Comparison of ENCODE assay signal across 26 mouse cellular contexts in the genomic region with DNA sequence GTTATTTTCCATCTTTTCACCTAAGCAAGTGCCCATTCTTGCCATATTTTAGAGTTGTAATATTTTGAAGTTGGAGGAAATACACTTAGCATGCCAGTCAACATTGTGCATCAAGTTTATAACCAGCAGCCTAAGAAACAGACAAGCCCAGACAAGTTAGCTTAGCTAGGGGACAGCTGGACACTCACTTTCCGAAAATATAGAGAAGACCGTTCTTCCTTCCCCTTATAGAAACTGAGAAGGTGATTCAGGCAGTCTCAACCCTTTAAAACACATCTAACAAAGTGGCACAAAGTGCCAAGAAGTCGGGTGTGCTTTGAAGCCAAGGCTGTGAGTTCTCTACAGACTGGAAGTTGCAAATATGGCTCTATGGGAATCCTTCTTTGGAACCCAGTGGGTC. TPM values are rescaled to one million over a fixed set of nuclear protein-coding genes. Genes with fewer than 3 reads are reported as not detected.
A peak's percentile ranks its signal among the peaks of the same experiment; 100 is the strongest.
DNase-seq lines count a peak whose midpoint lies in the region; ATAC-seq and TF ChIP-seq lines count a peak whose summit lies in the region.
"Had no signal": no experiment of that assay in that cellular context is flagged by ENCODE, and none has a peak within 500 bp of the region (broad histone marks: within the 10 kb centered on the region; RNA-seq: fewer than 3 reads in every experiment).

No protein-coding gene starts in this region.

- H3K9me3 ChIP-seq in kidney, embryonic 15.5 days (replicated peaks) = no peaks in the 10 kb centered on the region
- H3K9me3 ChIP-seq in CH12.LX (replicated peaks; ENCODE audit: low read length) = no peaks in the 10 kb centered on the region
- H3K9me3 ChIP-seq: embryonic facial prominence, embryonic 10.5 days; embryonic facial prominence, embryonic 13.5 days; forebrain, embryonic 10.5 days; hindbrain, embryonic 12.5 days; hindbrain, embryonic 15.5 days had no signal

- peaks cover 33% of the 10 kb centered on the region for H3K79me2 ChIP-seq in CH12.LX (replicated peaks; ENCODE audit: control insufficient read depth, extremely low read depth, insufficient read depth, poor library complexity, severe bottlenecking)

- H3K4me2 ChIP-seq in kidney, embryonic 15.5 days = no peak overlapping the region
- H3K4me2 ChIP-seq in CH12.LX (ENCODE audit: insufficient read depth, low read depth, poor library complexity, severe bottlenecking) = peak overlapping the region; percentile 98
- H3K4me2 ChIP-seq: embryonic facial prominence, embryonic 13.5 days; heart, embryonic 11.5 days; hindbrain, embryonic 12.5 days; hindbrain, embryonic 15.5 days had no signal

- peak overlapping the region; percentile 43 for H3K27ac ChIP-seq in kidney, embryonic 15.5 days
- peak overlapping the region; percentile 51 for H3K27ac ChIP-seq in CH12.LX (ENCODE audit: insufficient read depth, low read depth)
- H3K27ac ChIP-seq in bone marrow macrophage, adult 2 months (ENCODE audit: insufficient read depth, low read depth, low read length) = peak overlapping the region; percentile 78
- H3K27ac ChIP-seq: embryonic facial prominence, embryonic 10.5 days; embryonic facial prominence, embryonic 13.5 days; forebrain, embryonic 10.5 days; gastrocnemius, adult 2 months; hindbrain, embryonic 12.5 days; hindbrain, embryonic 15.5 days had no signal

- peaks cover 8% of the 10 kb centered on the region; the same call in 1 of the 2 replicates for H3K4me1 ChIP-seq in kidney, embryonic 15.5 days
- H3K4me1 ChIP-seq in CH12.LX (ENCODE audit: control insufficient read depth in 1 of 2, insufficient read depth in 2 of 2) = peaks cover 7 to 28% of the 10 kb centered on the region in 2 experiments
- H3K4me1 ChIP-seq in bone marrow macrophage, adult 2 months (ENCODE audit: control insufficient read depth, insufficient read depth, low read length) = peaks cover 60% of the 10 kb centered on the region
- H3K4me1 ChIP-seq: forebrain, embryonic 10.5 days; hindbrain, embryonic 12.5 days; hindbrain, embryonic 15.5 days had no signal

- peak; percentile 77 for TF ChIP-seq EP300 in CH12.LX (IDR thresholded peaks at IDR 0.05; ENCODE audit: low read length)

- ATAC-seq in kidney, embryonic 15.5 days (replicated peaks; ENCODE audit: low FRiP score) = no peak; the same call in 1 of the 2 replicates
- ATAC-seq: activated CD4-positive, CD25-positive, alpha-beta regulatory T cell, adult 4 months; forebrain, embryonic 14.5 days; forebrain, postnatal 0 days had no signal

- H3K27me3 ChIP-seq in kidney, embryonic 15.5 days = no peaks in the 10 kb centered on the region
- H3K27me3 ChIP-seq in CH12.LX (replicated peaks) = no peaks in the 10 kb centered on the region
- H3K27me3 ChIP-seq: embryonic facial prominence, embryonic 13.5 days; hindbrain, embryonic 12.5 days; hindbrain, embryonic 15.5 days had no signal

- in situ Hi-C loops in CH12.LX (cut with MboI; ENCODE audit: low pct_ligation_motif_present, low pct_unique_long_range_greater_than_20kb, low sequenced_read_pairs) = no loop called here

- H3K36me3 ChIP-seq in kidney, embryonic 15.5 days = no peaks in the 10 kb centered on the region
- H3K36me3 ChIP-seq in CH12.LX (replicated peaks in 1 of 2; ENCODE audit: control insufficient read depth in 1 of 2, insufficient read depth in 1 of 2, low read length in 1 of 2) = no peaks in the 10 kb centered on the region
- H3K36me3 ChIP-seq: embryonic facial prominence, embryonic 10.5 days; embryonic facial prominence, embryonic 13.5 days; forebrain, embryonic 10.5 days; hindbrain, embryonic 12.5 days; hindbrain, embryonic 15.5 days had no signal

- dilution Hi-C loops in CH12.LX (cut with MboI; ENCODE audit: extremely low pct_ligation_motif_present, extremely low pct_unique_long_range_greater_than_20kb, low sequenced_read_pairs) = no loop called here

- no peak for TF ChIP-seq POLR2A in CH12.LX (IDR thresholded peaks at IDR 0.05; ENCODE audit: low read depth, low read length)
- no peak for TF ChIP-seq POLR2A in bone marrow macrophage, adult 2 months (IDR thresholded peaks at IDR 0.05; ENCODE audit: borderline replicate concordance, low read depth, low read length)

- no peak overlapping the region for H3K4me3 ChIP-seq in kidney, embryonic 15.5 days (replicated peaks)
- no peak overlapping the region for H3K4me3 ChIP-seq in CH12.LX (replicated peaks in 1 of 3; ENCODE audit: low read depth in 2 of 3, low read length in 2 of 3, poor library complexity in 1 of 3)
- no peak overlapping the region for H3K4me3 ChIP-seq in bone marrow macrophage, adult 2 months (ENCODE audit: insufficient read depth, low read length)
- H3K4me3 ChIP-seq: embryonic facial prominence, embryonic 10.5 days; embryonic facial prominence, embryonic 13.5 days; forebrain, embryonic 10.5 days; gastrocnemius, adult 2 months; hindbrain, embryonic 12.5 days; hindbrain, embryonic 15.5 days had no signal

- no peak for DNase-seq in kidney, postnatal 4 days
- no peak for DNase-seq in CH12.LX (ENCODE audit: extremely low read depth)
- DNase-seq in cerebellum, adult 11-12 months = no peak
- no peak for DNase-seq in testis, postnatal 14 days (ENCODE audit: low spot score)
- DNase-seq: adrenal gland, adult 8-10 months; adrenal gland, postnatal 25 days; B cell, adult 2 months; cerebellum, adult 11 months; cerebellum, adult 8-10 months; cerebellum, postnatal 10 days; cerebellum, postnatal 36 days; embryo, embryonic 11 days; forebrain, postnatal 0 days; gastrocnemius, adult 2 months; gastrocnemius, postnatal 14 days; heart, adult 11 months had no signal

- no peak for TF ChIP-seq CTCF in CH12.LX (conservative IDR thresholded peaks at IDR 0.05 in 1 of 2, IDR thresholded peaks at IDR 0.05 in 1 of 2; ENCODE audit: low read depth in 2 of 2, low read length in 2 of 2)
- no peak for TF ChIP-seq CTCF in bone marrow macrophage, adult 2 months (IDR thresholded peaks at IDR 0.05; ENCODE audit: low read depth, low read length)

- 87% methylated on average over 3 of the region's 3 CpGs for WGBS in kidney, embryonic 15.5 days

- TF ChIP-seq RAD21 in CH12.LX (IDR thresholded peaks at IDR 0.05; ENCODE audit: low read depth, low read length) = no peak

- H3K9ac ChIP-seq in kidney, embryonic 15.5 days = no peak overlapping the region
- peak overlapping the region; percentile 71 for H3K9ac ChIP-seq in CH12.LX (ENCODE audit: insufficient read depth, low read depth)
- H3K9ac ChIP-seq: embryonic facial prominence, embryonic 13.5 days; forebrain, postnatal 0 days; hindbrain, embryonic 12.5 days; hindbrain, embryonic 15.5 days had no signal

TF ChIP-seq in CH12.LX, 34 proteins besides CTCF, POLR2A, EP300 and RAD21 (continues in another document):
- no peak for TF ChIP-seq ZC3H11A (IDR thresholded peaks at IDR 0.05; ENCODE audit: low read depth, low read length)
- TF ChIP-seq RCOR1 (conservative IDR thresholded peaks at IDR 0.05; ENCODE audit: low read depth, low read length) = no peak
- TF ChIP-seq TBP (conservative IDR thresholded peaks at IDR 0.05; ENCODE audit: low read depth, low read length) = peak; percentile 49; the same call in 1 of the 2 replicates
- no peak for TF ChIP-seq HCFC1 (IDR thresholded peaks at IDR 0.05; ENCODE audit: low read depth, low read length)
- TF ChIP-seq UBTF (IDR thresholded peaks at IDR 0.05; ENCODE audit: low read depth, low read length) = no peak
- 0 out of 2 replicates have a peak, but pooled peaks have one; percentile 37 for TF ChIP-seq MYC (IDR thresholded peaks at IDR 0.05; ENCODE audit: low read depth, low read length)
- TF ChIP-seq MAX (IDR thresholded peaks at IDR 0.05; ENCODE audit: low read length) = no peak
- TF ChIP-seq ZNF384 (IDR thresholded peaks at IDR 0.05; ENCODE audit: low read depth, low read length) = no peak
- TF ChIP-seq ETS1 (conservative IDR thresholded peaks at IDR 0.05; ENCODE audit: low read depth, low read length) = no peak; the same call in 1 of the 2 replicates
- no peak for TF ChIP-seq ZMIZ1 (IDR thresholded peaks at IDR 0.05; ENCODE audit: low read depth, low read length)
- TF ChIP-seq SMC3 (IDR thresholded peaks at IDR 0.05; ENCODE audit: low read depth, low read length) = no peak
- no peak for TF ChIP-seq KAT2A (IDR thresholded peaks at IDR 0.05; ENCODE audit: insufficient replicate concordance, low read length)
- TF ChIP-seq POLR2AphosphoS2 (IDR thresholded peaks at IDR 0.05; ENCODE audit: low read depth, low read length) = no peak
- TF ChIP-seq MEF2A (IDR thresholded peaks at IDR 0.05; ENCODE audit: borderline replicate concordance, low read depth, low read length) = peak; percentile 87
- TF ChIP-seq JUND (conservative IDR thresholded peaks at IDR 0.05; ENCODE audit: low read depth, low read length) = no peak
- no peak for TF ChIP-seq USF1 (IDR thresholded peaks at IDR 0.05; ENCODE audit: low read depth, low read length)
- no peak for TF ChIP-seq MXI1 (IDR thresholded peaks at IDR 0.05; ENCODE audit: low read depth, low read length)
- peak; percentile 98 for TF ChIP-seq CHD1 (IDR thresholded peaks at IDR 0.05; ENCODE audit: low read depth, low read length)
- TF ChIP-seq GABPA (IDR thresholded peaks at IDR 0.05; ENCODE audit: insufficient replicate concordance, low read depth, low read length) = no peak
- 0 out of 2 replicates have a peak, but pooled peaks have one; percentile 42 for TF ChIP-seq MAZ (IDR thresholded peaks at IDR 0.05; ENCODE audit: low read depth, low read length)
- no peak for TF ChIP-seq USF2 (conservative IDR thresholded peaks at IDR 0.05; ENCODE audit: low read depth, low read length)
- TF ChIP-seq CHD2 (IDR thresholded peaks at IDR 0.05; ENCODE audit: low read length) = 0 out of 2 replicates have a peak, but pooled peaks have one; percentile 35
- no peak for TF ChIP-seq ELF1 (IDR thresholded peaks at IDR 0.05; ENCODE audit: low read depth, low read length)
- no peak for TF ChIP-seq E2F4 (IDR thresholded peaks at IDR 0.05; ENCODE audit: insufficient replicate concordance, low read depth, low read length)
- no peak for TF ChIP-seq ZKSCAN1 (IDR thresholded peaks at IDR 0.05; ENCODE audit: borderline replicate concordance, low read depth, low read length)
- no peak for TF ChIP-seq JUN (IDR thresholded peaks at IDR 0.05; ENCODE audit: insufficient read depth, low read depth, low read length)
- TF ChIP-seq TCF12 (IDR thresholded peaks at IDR 0.05; ENCODE audit: low read depth, low read length) = peak; percentile 53; the same call in 1 of the 2 replicates
- TF ChIP-seq MAFK (IDR thresholded peaks at IDR 0.05; ENCODE audit: insufficient replicate concordance, low read length) = no peak
- TF ChIP-seq BHLHE40 (IDR thresholded peaks at IDR 0.05; ENCODE audit: low read depth, low read length) = no peak; the same call in 1 of the 2 replicates

RNA-seq across cellular contexts. Expression of a gene that starts 10.4 kb away (rescaled TPM):
- 38.9 and 42.0 TPM in 2 replicates for polyA plus RNA-seq in kidney, embryonic 15.5 days (2015; fragmentation: Nextera tagmentation; extraction: Ambion mirVana)
- 13.8 and 15.6 TPM in 2 replicates for total RNA-seq in CH12.LX (2012; rRNA removed)
- 3.2 and 5.0 TPM in 2 replicates for total RNA-seq in CH12.LX (2014; rRNA removed)
- 3.5 and 4.2 TPM in 2 replicates for polyA plus RNA-seq in CH12.LX (2012; ENCODE audit: insufficient read length, low read depth)
- 12.5 and 27.1 TPM in 2 replicates for polyA plus RNA-seq in bone marrow macrophage, adult 2 months (2012; ENCODE audit: insufficient read depth, insufficient read length, missing spikeins)
